1 mouse cellular context compared by ENCODE assay signal in genomic region chr12:116474676-116475075, GRCm38 (mm10).
TF ChIP-seq lines count a peak whose summit lies in the region.

No protein-coding gene starts in this region.

TF ChIP-seq in MEL, 35 proteins besides CTCF, POLR2A, EP300 and RAD21 (continued from another document):
- TF ChIP-seq USF2 (IDR thresholded peaks at IDR 0.05; ENCODE audit: borderline replicate concordance in 1 of 2, insufficient read depth in 1 of 2, low read depth in 1 of 2, low read length in 2 of 2): no peak
- no peak for TF ChIP-seq MAZ (IDR thresholded peaks at IDR 0.05; ENCODE audit: low read depth, low read length)
- TF ChIP-seq SIN3A (IDR thresholded peaks at IDR 0.05; ENCODE audit: low read length): no peak; the same call in 1 of the 2 replicates
- no peak for TF ChIP-seq UBTF (IDR thresholded peaks at IDR 0.05; ENCODE audit: borderline replicate concordance, insufficient read depth, low read depth, low read length)
- no peak for TF ChIP-seq NRF1 (IDR thresholded peaks at IDR 0.05; ENCODE audit: insufficient read depth, low read depth, low read length, poor library complexity, severe bottlenecking)
